Mouse (Mus musculus) spleen, adult 2 months (tissue): ENCODE results near the gene Vav2. TPM values are rescaled to one million over a fixed set of nuclear protein-coding genes. Genes with fewer than 3 reads are reported as not detected.

ENCODE experiments used
- DNase-seq, 2 experiments: peaks; one replicate each; pipeline versions ENCODE4 v3.0.0 to v3.0.0-alpha.2; 2012 to 2021; ENCODE audit warnings: low spot score in 2 of 2, low read depth in 1 of 2
- H3K27ac ChIP-seq: fragments of 200-500 bp; 2 replicates; pipeline ENCODE4 v1.5.1; 2012; ENCODE audit warnings: low read length, inconsistent platforms; ENCODE audit not compliant: insufficient read depth
- H3K27me3 ChIP-seq: fragments of 200-500 bp; 2 replicates; pipeline ENCODE4 v1.6.1; 2012; ENCODE audit warnings: mild to moderate bottlenecking, moderate library complexity, low read length, inconsistent platforms; ENCODE audit not compliant: control insufficient read depth, insufficient read depth
- H3K36me3 ChIP-seq: fragments of 200-500 bp; 2 replicates; pipeline ENCODE4 v1.6.1; 2012; ENCODE audit warnings: mild to moderate bottlenecking, low read length, inconsistent platforms; ENCODE audit not compliant: control insufficient read depth, insufficient read depth
- H3K4me1 ChIP-seq: fragments of 200-500 bp; 2 replicates; pipeline ENCODE4 v1.6.1; 2011; ENCODE audit warnings: inconsistent platforms; ENCODE audit not compliant: control insufficient read depth, insufficient read depth, insufficient read length
- H3K4me3 ChIP-seq: fragments of 200-500 bp; 2 replicates; pipeline ENCODE4 v1.5.1; 2011; ENCODE audit warnings: mild to moderate bottlenecking, inconsistent platforms; ENCODE audit not compliant: insufficient read depth, insufficient read length; ENCODE audit errors: extremely low read depth
- CTCF ChIP-seq: fragments of 200-500 bp; IDR thresholded peaks from 2 replicates; pipeline ENCODE4 v1.5.1; 2011; ENCODE audit warnings: mild to moderate bottlenecking, inconsistent platforms; ENCODE audit not compliant: insufficient read depth, insufficient read length, insufficient replicate concordance; ENCODE audit errors: extremely low read depth
- POLR2A ChIP-seq: fragments of 200-500 bp; IDR thresholded peaks from 2 replicates; pipeline ENCODE4 v1.6.1; 2011; ENCODE audit warnings: low read depth, low read length, inconsistent platforms
- WGBS: fragments of 180-500 bp; shearing (Covaris S2); methylation state at CpG from one replicate; pipeline ENCODE4 v1.1.7; 2018; 5-methylcytosine and 5-hydroxymethylcytosine counted together
- polyA plus RNA-seq: library from polyadenylated mRNA; depleted of rRNA; stranded (reverse); fragments of >200 nt; gene quantifications from 2 replicates; pipeline ENCODE4 v1.2.3, GENCODE M21; 2012

The Vav2 gene
- polyA plus RNA-seq, 1 experiment = 53.8 TPM

DNA sequence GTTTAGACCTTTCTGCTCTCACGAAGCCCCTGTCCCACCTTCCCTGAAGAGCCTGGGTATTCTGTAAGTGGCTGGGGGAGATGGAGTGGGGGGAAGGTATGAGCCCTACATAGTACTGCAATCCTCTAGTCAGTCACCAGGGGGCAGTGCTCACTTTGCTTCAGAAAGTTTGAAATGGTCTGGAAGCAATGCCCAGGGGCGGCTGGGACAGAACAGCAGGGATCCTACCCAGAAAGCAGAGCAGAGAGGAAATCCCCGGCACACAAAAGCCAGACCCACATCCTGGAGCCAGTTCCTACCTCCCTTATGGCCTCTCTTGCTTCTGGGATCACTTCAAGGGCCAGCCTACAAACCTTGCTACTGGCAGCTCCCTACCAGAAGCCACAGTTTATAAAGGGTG is 137.8 kb downstream of the Vav2 start:
- peaks cover 27% of the 10 kb centered on the region for H3K36me3 ChIP-seq
- no peaks in the 10 kb centered on the region for H3K27me3 ChIP-seq
- WGBS = 22% methylated on average over 3 of the region's 3 CpGs
- peaks cover 3% of the 10 kb centered on the region; the same call in 1 of the 2 replicates for H3K4me1 ChIP-seq
- H3K27ac ChIP-seq = no peak overlapping the region
- peak in 1 of 2 experiments; percentile 73 for DNase-seq
- H3K4me3 ChIP-seq = no peak overlapping the region
- no peak for TF ChIP-seq POLR2A
- TF ChIP-seq CTCF = peak; percentile 57; the same call in 1 of the 2 replicates

DNA sequence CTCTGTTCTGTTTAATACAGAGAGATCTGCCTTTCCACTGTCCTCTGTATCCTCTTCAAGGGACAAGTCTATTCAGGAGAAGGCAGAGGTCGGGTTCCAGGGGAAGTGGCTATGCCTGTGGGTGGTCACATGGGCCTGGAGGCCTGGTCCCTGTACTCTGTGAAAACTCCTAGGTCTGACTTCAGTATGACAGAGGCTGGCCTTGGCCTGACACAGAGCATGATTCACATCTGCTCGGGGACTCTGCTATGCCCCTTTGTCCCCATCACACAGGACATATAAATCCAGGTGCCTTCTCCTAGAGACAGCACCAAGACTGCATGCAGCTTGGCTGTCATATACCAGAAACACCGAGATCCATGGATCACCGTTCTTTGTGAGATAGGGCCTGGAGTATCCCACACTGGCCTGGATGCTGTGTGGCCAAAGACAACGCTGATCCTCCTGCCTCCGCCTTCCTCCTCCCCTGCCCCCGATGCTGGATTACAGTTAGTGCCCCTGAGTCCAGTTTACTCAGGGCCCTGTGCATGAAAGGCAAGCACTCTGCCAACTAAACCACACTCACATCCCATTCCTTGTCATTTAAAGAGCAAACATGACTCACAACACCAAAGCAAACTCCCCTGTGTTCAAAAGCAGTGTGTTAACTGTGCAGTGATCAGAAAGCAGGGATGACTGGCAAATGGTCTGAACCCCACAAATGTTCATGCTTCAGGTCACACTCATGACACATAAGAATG is 139.7 kb downstream of the Vav2 start:
- no peak overlapping the region for H3K27ac ChIP-seq
- no peak for DNase-seq
- H3K4me3 ChIP-seq = no peak overlapping the region
- H3K4me1 ChIP-seq = peaks cover 3% of the 10 kb centered on the region; the same call in 1 of the 2 replicates
- TF ChIP-seq POLR2A (no peak), CTCF (no peak)
- H3K27me3 ChIP-seq = no peaks in the 10 kb centered on the region
- H3K36me3 ChIP-seq = peaks cover 30% of the 10 kb centered on the region
- WGBS = 84% methylated on average over 7 of the region's 7 CpGs

DNA sequence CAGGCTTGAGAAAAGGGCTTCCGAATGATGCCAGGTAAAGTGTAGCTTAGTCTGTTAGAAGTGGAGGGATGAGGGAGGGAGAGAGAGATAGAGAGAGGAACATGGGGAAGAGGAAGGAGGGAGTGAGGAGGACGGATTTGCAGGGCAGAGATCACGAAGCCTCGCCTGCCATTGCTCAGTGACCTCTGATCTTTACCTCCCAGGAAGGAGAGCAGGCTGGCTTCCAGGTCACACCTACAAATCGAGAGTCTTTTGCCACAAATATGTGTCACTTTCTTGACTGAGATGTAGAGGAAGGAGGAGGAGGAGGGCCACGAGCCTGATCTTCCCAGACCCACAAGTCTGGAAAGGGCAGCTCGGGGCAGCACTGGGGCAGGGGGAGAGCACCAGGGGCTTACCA is 142.4 kb downstream of the Vav2 start:
- 87% methylated on average over 7 of the region's 7 CpGs for WGBS
- Histone ChIP-seq H3K4me3 (no peak overlapping the region), H3K36me3 (peaks cover 26% of the 10 kb centered on the region), H3K4me1 (peaks cover 3% of the 10 kb centered on the region; the same call in 1 of the 2 replicates), H3K27ac (no peak overlapping the region), H3K27me3 (no peaks in the 10 kb centered on the region)
- TF ChIP-seq CTCF = no peak
- no peak for DNase-seq

DNA sequence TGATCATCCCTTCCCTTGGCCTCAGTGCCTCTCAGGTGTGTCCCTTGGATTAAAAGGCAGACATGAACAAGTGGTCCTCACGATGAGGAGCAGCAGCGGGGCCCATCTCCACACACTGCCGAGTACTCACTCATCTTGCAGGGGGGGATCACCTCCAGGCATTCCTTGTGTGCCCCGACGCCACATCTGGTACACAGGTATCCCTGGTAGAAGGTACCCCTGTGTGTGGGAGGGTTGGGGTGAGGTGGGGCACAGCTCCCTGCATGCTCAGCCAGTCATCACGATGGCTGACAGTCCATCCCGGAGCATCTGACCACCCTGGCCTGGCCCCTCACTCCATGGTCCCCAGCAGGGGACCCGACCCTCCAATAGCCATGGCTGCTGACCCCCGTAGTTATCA is 145.1 kb downstream of the Vav2 start:
- no peaks in the 10 kb centered on the region for H3K27me3 ChIP-seq
- H3K27ac ChIP-seq = no peak overlapping the region
- H3K4me1 ChIP-seq = no peaks in the 10 kb centered on the region
- no peak for DNase-seq
- TF ChIP-seq POLR2A (no peak), CTCF (no peak)
- peaks cover 25% of the 10 kb centered on the region for H3K36me3 ChIP-seq
- WGBS = 93% methylated on average over 9 of the region's 9 CpGs
- H3K4me3 ChIP-seq = no peak overlapping the region

DNA sequence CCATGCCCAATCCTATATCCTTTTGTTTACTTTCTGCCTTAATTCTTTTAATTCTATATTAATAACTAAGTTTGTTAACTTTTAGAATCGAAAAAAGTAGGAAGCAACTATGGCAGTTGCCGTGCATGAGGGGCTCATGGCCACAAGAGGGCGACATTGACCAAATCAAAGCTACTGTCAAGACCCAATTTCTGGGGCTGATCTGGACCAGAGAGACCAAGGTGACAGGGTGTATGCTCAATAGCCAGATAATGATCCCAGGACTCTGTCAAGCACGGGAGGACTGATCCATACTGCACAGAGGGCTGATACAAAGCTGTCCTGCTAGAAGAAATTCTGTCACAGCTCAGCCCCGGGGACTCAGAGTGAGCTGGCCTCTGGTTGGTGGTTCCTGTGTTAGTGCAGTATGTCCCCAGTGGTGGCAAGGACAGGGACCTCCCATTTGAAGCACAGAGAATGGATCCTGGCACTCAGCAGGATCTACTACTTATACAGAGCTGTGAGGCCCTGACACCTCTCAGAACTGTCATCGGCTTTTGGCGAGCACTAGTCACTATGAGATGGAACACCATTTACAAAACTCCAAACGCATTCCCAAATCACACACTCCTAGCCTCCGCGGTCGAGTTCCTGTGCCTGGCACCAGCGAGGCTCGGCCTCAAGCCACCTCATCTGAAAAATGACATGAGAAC is 145.8 kb downstream of the Vav2 start:
- WGBS = 66% methylated on average over 13 of the region's 13 CpGs
- no peaks in the 10 kb centered on the region for H3K27me3 ChIP-seq
- H3K4me3 ChIP-seq = no peak overlapping the region
- TF ChIP-seq POLR2A (no peak), CTCF (peak; percentile 74; the same call in 1 of the 2 replicates)
- H3K4me1 ChIP-seq = no peaks in the 10 kb centered on the region
- H3K27ac ChIP-seq = no peak overlapping the region
- H3K36me3 ChIP-seq = peaks cover 28% of the 10 kb centered on the region
- peak; percentile 38 to 70 for DNase-seq

DNA sequence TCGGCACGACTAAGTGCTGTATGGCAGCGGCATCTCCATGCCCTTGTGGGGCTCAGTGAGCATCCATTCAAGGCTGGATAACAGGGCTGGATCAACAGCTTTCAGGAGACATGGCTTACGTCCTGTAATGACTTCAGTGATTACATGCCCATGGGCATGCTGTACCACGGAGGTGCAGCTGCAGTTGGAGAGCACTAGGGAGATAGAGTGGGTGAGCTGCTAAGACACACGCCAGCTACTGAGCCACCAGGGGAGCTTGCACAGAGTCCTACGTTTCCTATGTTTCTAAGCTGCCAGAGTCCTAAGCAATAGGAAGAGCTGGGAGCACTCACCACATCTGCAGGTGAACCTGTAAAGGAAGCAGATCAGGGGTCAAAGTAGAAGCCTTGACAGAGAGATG is 148.0 kb downstream of the Vav2 start:
- H3K4me1 ChIP-seq = no peaks in the 10 kb centered on the region
- TF ChIP-seq POLR2A = no peak
- no peak for TF ChIP-seq CTCF
- H3K27me3 ChIP-seq = no peaks in the 10 kb centered on the region
- WGBS = 89% methylated on average over 7 of the region's 7 CpGs
- no peak overlapping the region for H3K4me3 ChIP-seq
- H3K27ac ChIP-seq = no peak overlapping the region
- DNase-seq = no peak
- peaks cover 34% of the 10 kb centered on the region for H3K36me3 ChIP-seq

DNA sequence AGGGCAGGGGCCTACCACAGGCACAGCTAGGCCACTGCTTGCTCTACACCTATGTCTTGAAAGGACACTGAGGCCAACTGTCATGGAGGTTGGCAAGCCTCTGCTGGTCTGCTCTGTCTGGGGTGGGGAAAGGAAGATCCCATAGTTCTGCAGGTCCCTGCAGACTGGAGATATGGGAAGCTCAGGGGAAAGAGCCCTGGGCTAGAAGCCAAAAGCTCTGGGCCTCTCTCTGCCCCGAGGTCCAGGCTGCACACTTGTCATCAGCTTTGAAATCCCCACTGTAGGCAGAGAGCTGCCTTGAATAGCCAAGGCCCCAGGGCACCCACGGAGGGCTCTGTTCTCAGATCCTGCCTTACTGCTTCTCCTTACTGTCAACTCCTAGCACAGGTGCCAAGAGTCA is 158.5 kb downstream of the Vav2 start:
- Histone ChIP-seq H3K4me1 (no peaks in the 10 kb centered on the region; the same call in 1 of the 2 replicates), H3K4me3 (no peak overlapping the region), H3K27ac (no peak overlapping the region), H3K36me3 (peaks cover 52% of the 10 kb centered on the region), H3K27me3 (no peaks in the 10 kb centered on the region)
- no peak for TF ChIP-seq CTCF
- no peak for DNase-seq
- WGBS = 73% methylated on average over 2 of the region's 2 CpGs
